Mouse (Mus musculus) c-Kit-negative CD71-positive TER-119-positive erythroid progenitor cells, embryonic 14.5 days (primary cell): Measurements from ENCODE around the gene Leng8.

ENCODE experiments used
- DNase-seq: peaks from one replicate; pipeline ENCODE4 v3.0.0-alpha.2; 2013; ENCODE audit warnings: low read depth, low spot score

The Leng8 gene

DNA sequence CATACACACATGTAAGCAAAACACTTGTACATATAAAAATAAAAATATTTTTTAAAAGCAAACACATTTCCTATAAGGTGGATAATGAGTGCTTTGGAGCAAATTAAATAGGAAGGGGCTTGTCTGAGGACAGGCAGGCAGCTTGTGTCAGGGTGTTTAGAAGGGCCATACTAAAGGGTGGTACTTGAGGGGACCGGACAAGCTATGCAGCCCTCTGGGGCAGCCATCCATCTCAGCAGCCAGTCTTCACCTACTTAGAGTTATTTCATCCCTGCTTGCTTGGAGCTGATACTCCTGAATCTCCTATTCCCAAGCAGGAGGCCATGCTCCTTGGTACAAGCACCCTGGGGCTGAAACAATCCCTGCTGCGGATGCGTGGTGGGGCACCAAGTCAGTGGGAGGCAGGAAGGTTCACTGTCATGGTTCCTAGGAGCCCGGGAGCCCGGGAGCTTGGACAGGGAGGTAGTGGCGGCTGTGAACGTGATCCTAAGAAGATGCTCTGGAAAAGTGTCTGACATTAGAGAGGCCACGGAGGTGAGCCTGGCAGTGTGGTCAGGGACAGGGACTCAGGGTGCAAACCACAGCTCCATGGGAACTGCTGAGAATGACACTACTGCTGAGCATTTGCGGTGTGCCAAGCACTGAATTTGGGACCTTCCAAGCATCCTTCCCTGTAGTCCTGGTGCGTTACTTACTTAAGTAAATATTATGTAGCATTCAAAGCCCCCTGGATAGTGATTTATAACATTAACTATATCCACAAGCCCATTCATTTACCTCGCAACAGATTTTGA, 9.7 kb upstream of the Leng8 start:
- DNase-seq = no peak

DNA sequence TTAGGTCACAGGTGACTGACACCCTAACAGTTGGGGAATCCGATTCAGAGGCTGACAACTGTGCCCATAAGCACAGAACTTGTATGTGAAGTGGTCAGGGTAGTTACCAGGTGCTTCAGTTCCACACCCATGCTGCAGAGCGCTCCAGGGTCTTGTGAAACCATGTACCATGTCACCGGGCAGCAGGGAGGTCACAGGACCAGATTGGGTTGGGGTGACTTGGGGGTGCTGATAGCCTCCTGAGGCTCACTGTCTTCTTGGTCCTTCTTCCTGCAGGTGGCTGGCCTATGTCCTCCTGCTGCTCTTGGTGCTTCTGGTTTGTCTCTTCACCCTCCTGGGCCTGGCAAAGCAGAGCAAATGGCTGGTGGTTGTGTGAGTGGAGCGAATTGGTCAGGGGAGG, 8.9 kb upstream of the Leng8 start:
- no peak for DNase-seq

DNA sequence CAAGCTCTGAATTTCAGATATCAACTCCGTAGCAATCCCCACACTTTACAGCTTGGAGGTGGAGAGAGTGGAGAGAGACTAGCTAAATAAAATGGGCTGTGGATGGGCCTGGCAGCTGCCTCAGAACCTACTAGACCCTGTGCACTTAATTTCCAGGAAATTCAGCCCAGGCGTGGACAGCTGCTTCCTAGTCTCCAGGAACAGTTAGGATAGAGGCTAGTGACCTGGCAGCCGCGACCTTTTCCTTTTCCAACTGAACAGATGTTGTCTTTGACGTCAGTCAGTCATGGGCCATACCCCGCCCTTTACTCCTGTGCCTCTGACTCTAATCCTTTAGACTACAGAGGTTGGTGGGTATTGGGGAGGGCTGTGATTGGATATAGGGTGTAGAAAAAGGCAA, 8.0 kb upstream of the Leng8 start:
- DNase-seq = no peak

DNA sequence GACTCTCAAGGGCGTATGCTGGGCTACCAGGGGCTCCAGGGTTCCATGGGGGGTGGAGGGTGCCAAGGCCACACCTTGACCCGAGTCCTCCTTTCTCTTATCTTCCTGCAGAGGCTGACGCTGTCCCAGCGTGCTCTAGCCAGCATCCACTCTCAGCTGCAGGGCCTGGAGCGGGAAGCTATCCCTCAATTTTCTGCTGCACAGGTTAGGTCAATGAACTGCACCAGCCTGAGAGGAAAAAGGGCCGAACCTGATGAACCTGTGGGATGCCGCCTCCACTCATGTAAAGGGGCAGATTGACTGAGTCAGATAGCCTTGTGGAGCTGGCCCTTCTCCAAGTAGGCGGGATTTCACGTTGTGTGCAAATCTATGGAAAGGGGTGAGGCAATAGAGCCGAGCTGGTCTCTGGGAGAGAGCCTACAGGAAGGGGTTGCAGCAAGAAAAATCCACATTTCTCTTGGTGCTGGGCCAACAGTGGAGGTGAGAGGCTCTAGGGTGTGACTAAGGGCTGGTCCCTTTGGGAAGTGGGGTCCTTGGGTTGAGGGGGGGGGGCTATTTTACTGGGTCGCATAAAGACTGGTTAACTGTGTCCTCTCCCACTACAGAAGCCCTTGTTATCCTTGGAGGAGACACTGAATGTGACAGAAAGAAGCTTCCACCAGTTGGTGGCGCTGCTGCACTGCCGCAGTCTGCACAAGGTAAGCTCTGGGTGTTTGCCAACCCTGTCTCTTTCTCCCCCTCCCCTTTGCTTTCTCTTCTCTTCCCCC, 6.0 kb upstream of the Leng8 start:
- peak; percentile 57 for DNase-seq

DNA sequence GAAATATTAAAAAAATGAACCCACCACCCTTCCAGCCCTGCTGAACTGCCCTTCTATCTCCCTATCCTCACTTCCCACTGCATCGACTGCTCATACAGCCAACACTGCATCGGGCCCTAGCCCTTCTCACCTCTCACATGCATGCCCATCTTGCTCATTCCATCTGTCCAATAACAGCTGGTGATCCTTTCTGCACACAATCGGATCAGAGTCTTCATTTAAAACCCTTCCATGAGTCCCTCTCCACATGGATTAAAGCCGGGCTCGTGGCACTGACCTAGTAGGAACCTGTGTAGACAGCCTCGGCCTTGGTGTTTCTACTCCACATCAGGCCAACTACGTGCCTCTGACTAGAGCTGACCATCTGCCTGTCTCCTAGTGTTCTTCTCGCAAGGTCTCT, 4.9 kb upstream of the Leng8 start:
- no peak for DNase-seq

DNA sequence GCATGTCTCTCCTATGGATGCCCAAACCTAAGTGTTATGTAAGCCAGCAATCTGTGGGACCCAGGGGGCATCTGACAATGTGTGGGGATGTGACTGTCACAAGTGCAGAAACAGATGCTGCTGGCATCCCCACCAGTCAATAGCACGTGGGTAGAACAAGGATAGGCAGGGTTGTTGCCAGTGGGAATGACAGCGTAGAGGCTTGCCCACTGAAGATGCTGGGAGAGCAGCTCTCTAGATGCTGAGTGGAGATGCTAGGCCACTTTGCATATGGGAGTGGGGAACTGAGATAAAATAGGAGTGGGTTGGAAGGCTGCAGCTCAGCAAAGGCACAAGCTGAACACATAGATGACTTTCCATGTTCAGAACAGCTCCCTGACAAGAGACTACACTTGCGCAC, 4.3 kb upstream of the Leng8 start:
- DNase-seq = no peak

DNA sequence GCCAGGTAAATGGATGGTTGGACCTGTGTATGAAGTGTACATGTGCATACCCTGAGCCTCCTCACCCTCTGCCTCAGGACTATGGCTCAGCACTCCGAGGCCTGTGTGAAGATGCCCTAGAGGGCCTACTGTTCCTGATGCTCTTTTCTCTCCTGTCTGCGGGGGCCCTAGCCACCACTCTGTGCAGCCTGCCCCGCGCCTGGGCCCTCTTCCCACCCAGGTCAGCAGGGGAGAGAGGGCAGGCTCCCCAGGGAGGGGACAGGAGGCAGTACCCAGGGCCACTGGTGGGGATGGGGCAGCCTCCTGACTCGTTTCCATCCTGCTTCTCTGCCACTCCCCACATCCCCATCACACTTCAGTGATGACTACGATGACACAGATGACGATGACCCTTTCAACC, 3.8 kb upstream of the Leng8 start:
- DNase-seq = no peak

DNA sequence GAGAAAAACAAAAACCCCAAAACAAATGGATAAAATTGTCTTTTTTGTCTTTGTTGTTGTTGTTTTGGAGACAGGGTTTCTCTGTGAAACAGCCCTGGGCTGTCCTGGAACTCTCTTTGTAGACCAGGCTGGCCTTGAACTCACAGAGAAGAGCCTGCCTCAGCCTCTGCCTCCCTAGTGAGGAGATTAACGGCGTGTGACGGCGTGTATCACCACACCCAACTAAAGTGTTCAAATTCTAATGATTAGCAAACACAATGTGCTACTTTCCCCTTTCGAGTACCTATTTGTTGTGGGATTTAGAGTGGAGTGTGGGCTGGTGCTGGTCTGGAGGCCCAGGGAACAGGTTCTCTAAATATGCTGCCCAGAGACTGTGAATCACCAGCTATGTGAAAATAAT, 1.9 kb upstream of the Leng8 start:
- DNase-seq = no peak

DNA sequence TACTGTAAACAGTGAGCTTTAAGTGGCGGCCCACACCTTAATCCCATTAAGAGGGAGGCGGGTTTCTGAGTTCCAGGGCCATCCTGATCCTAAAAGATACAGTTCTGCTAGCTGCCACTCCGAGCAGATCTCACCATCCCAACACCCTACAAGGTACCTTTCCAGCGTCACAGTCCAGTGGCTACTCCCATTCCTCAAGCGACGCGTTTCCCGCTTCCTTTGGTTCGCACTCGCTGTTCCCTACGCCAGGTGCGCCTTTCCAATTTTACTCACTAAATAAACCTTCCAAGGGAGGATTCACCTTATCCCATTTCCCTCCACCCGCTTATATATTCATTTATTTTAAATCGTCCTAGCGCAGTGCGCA, 452 bp upstream of the Leng8 start:
- no peak for DNase-seq

DNA sequence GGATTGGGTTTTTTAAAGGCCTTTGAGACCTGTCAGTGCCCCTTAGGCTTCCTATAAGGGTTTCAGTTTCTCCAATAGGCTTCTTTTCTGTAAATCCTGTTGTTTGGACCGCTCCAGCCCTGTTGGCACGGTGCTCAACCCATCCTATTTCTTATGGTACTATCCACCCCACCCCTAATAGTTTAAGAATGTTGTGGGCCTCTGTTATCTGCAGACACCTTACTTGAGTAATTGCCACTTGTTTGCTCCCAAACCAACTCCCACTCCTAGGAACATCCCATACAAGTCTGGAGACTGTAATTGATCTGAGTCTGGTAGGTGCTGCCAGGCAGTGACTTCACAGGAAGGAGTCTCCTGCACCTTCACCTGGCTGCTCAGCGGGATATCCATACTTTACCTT, 907 bp downstream of the Leng8 start:
- no peak for DNase-seq

DNA sequence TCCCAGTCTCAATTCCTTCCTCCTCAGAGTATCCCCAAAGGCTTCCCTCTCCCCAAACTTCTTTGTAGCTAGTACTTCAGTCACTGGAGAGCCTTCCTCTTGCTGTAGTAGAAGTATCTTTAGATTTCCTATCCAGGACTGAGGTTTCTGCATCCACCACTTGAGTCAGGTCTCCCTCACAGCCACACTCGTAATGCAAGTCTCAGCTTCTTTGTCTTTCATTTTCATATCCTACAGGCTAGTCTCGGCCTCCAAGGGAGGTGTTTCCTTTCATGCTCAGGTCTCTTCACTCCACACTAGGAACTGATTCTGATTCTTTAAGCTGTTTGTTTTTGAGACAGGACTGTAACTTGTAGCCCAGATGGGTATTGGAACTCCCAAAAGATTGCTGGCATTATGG, 1.3 kb downstream of the Leng8 start:
- DNase-seq = no peak

DNA sequence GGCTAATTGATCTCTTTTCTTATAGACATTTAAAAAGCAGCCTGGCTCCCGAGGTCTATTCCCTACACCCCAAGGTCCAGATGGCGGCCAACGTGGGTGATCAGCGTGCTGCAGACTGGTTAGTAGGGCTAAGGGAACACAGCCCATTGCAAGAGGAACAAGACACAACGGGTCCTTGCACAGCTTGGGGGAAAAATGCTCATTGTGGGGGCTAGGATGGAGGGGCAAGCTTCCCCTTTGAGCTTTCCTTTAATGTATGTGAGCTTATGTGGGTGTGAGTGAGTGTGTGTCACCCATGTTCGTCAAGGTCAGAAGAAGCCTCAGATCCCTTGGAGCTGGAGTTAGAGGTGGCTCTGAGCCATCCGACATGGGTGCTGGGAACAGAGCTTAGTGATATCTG, 1.8 kb downstream of the Leng8 start:
- no peak for DNase-seq

DNA sequence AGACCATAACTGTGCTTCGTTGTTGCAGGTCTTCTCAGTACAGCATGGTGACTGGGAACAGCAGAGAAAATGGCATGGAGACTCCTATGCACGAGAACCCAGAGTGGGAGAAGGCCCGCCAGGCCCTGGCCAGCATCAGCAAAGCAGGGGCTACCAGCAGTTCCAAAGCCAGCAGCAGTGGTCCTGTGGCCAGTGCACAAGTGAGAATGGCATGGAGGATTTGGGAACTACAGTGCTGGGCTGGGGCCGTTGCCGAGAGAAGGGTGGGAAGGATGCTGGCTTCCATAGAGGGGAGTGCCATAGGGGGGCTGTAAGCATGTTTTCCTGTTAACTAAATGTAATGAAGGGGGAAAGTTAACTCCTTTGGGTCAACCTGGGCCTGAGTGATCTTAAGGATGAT, 2.6 kb downstream of the Leng8 start:
- DNase-seq = no peak

DNA sequence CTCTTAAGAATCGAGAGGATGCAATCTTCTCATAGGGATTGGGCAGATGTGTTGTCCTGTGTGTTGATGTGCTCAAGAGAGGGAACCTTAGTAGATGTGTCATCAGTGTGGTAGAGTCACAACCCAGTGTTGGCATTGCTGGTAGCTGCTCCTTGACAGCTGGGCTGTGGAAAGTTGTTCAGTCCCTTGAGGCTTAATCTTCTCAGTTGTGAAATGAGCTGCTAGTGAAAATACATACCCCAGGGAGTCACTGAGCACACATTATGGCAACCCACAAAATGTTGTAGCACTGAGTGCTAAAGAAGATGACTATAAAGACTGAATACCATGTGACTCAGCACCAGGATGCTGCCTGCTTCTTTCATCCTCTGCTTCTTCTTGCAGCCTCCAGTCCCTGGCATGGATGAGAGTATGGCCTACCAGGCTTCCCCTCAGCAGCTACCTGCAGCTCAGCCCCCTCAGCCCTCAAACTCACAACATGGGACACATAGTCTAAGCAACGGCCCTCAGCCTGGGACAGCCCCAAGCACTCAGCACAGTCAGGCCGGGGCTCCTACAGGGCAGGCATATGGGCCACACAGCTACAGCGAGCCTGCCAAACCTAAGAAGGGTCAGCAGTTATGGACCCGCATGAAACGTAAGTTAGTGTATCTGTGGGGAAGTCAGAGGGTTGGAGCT, 4.9 kb downstream of the Leng8 start:
- no peak for DNase-seq

DNA sequence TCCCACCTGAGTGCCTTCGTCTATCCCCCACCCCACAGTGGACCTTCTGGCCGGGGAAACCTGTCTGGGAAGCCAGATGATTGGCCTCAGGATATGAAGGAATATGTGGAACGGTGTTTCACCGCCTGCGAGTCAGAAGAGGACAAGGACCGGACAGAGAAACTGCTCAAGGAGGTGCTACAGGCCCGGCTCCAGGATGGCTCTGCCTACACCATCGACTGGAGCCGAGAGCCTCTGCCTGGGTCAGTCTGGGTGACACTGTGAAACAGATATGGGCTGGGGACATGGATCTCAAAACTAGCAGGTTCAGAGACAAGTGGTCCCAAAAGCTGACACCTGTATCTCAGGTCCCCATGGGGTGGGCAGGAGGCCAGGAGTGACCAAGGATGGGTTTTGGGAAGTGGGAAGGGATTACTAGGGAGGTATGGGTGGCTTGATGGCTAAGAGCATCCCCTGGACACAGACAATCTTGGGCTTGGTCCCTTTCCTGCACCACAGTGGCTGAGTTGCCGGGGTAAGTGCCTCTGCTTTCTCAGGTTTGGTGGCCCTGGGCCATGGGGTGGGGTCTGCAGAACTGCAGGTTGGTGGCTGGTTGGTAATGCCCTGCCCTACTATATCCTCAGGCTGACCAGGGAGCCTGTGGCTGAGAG, 6.1 kb downstream of the Leng8 start:
- DNase-seq = no peak

DNA sequence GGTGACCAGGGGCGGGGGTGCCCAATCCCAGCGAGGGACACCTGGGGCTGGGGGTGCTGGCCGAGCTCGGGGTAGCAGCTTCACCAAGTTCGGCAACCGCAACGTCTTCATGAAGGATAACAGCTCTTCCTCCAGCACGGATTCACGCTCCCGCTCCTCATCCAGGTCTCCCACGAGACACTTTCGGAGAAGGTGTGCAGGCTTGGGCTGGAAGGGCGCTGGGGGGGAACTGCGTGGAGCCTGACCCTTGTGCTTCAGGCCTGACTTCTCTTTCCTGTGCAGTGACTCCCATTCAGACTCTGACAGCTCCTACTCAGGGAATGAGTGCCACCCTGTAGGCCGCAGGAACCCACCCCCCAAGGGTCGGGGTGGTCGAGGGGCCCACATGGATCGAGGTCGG, 6.7 kb downstream of the Leng8 start:
- DNase-seq = no peak

DNA sequence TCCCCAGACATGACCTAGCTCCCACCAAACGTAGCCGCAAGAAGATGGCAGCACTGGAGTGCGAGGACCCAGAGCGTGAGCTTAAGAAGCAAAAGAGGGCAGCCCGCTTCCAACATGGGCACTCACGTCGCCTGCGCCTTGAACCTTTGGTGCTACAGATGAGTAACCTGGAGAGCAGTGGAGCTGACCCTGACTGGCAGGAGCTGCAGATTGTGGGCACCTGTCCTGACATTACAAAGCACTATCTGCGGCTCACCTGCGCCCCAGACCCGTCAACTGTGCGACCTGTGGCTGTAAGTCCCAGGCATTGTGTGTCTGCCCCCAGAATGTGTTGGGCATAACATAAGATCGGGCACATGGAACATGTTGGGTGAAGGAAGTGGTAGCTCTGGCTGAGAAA, 7.2 kb downstream of the Leng8 start:
- DNase-seq = no peak

DNA sequence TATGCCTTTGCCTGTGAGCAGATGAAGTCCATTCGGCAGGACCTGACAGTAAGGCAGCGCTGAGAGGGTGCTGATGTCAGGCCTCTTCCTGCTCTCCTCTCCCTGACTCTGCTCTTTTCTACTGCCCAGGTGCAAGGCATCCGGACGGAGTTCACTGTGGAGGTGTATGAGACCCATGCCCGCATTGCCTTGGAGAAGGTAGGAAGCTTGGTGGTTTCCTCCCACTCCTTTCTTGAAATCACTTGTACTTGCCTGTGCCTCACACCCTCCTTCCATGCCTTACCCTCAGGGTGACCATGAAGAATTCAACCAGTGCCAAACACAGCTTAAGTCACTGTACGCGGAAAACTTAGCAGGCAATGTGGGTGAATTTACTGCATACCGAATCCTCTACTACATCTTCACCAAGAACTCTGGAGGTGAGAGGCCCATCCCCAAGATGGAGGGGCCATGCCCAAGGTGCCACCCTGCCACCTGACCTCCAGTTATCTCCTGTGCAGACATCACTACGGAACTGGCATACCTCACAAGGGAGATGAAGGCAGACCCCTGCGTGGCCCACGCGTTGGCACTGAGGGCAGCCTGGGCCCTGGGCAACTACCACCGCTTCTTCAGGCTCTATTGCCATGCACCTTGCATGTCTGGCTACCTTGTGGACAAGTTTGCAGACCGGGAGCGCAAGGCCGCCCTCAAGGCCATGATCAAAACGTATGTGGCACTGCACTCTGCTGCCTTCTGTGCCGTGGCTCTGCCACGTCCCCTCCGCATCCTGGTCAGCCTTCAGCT, 8.1 kb downstream of the Leng8 start:
- no peak for DNase-seq

DNA sequence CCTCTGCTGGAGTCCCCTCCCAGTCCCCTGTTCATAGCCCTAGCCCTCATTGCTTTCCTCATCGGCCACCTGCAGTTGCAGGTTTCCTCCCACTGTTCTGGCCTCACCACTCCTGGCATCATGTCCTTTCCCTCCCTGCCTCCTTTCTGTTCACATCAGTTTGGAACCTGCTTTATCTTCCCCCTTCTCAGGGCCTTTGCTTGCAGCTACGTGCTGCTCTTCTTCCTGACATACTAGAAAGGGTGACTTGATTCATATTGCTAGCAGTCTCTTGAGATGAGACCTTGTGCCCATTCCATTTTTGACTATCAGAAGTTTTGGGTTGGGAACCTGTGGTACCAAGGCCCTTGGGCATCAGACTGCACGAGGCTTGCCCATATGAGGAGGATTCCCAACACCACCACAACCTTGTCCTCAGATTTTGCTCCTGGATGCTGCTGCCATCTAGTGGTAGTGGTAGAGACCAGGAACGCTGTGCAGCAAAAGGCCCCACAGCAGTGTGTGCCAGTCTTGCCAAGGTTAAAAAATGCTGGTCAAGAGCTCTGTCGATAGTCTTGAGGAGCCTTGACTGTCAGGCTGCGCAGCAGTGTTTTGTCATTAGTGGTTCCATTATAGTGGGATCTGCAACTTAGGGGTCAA, 8.8 kb downstream of the Leng8 start:
- peak; percentile 29 for DNase-seq

DNA sequence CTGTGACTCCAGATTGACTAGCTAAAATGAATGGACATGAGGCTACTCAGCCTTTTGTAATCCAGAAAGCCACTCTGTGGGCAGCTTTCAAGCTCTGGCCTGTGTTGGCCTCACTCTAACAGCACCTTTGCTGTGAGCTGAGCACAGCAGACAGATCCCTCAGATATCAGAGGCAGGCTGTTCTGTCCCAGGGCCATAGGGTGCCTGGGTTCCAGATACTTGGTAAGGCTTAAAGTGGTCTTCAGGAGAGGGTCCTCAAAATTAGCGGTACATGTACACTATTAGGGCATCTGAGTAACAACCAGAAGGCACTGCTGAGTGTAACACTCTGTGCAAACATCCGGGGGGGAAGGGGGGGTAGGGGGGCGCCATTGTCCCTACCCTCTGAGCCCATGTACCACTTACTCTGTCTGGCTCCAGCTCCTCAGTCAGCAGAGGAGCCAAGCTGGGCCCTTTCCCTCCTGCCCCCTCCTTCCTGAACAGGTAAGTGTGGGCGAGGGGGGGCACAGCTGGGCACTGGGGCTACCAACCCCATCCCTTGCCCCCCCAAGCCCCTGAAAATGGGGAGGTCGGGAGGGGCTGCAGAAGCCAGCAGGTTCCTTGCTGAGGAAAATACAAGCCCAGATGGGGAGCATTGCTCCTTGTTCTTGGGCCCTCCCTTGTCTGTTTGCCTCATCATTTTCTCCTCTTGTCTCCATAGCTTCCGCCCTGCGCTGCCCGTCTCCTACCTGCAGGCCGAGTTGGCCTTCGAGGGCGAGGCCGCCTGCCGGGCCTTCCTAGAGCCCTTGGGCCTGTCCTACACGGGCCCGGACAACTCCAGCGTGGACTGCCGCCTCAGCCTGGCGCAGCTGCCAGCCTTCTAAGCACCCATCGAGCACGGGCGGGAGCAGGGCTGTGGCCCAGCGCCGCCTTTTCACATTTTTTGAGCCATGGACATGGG, 9.7 kb downstream of the Leng8 start:
- no peak for DNase-seq
